Mouse (Mus musculus): ENCODE data around the gene Plekha6.

The Plekha6 gene

GRCm38 (mm10) chr1:133244668-133245067, 80.7 kb downstream of the Plekha6 start:
- DNase-seq (ENCODE audit: low spot score in 2 of 2), result no peak

DNA sequence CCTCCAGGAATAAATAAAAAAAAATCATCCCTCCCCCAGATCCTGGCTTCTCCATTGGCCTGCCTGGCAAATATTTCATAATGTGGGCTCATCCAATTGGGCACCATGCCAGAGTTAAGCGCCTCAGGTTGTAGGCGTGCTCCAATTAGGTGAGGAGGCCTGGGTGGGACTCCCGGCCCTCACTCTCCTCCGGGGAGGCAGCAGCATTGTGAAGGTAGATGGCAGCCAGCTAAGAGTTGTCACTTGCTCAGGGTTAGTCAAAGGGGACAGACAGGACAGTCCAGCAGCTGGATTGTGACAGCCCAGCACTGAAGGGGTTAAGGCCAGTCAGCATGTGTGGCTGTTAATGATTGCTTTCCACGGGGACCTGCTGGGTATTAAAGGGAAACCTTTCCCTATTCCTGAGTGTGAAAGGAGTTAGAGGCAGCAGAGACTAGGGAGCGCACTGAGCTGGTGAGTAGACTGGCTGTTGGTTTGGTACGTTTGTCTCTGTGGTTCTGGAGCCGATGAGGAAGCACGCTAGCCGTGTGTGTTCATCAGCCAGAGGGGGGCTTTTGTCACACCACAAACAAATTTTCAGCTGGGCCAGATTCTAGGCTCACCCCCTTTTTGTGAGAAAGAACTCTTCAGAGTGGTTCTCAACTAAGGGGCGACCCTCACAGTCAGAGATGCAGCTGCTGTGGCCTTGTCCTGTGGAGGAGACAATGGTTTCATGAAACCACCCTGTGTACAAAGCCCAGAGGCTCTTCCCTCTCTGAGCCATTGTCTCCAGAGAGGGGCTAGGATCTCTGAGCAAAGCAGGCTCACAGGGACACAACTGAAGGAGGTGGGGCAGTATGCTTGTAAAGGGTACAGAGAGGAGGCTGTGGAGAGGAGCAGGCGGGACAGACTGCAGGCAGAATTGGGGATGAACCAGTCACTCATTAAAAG, 81.9 kb downstream of the Plekha6 start:
- DNase-seq (ENCODE audit: low spot score in 2 of 2), result no peak

DNA sequence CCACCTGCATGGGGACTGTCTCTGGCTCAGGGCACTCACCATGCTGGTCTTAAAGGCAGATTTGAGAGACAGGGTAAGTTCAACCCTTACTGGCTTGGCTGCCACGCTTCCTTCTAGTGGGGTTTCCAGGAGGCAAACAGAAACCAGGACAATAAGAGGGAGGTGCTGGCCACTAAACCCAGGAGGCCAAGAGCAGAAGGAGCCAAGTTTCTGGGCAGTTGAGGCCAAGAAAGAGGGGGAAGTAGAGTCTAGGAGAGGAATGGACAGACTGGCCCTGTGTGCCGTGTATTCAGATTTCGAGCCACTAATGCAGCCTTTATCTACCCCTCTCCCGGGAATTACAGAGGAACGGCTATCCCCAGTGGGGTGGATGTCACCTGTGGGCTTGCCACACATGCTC, 83.2 kb downstream of the Plekha6 start:
- no peak for DNase-seq (ENCODE audit: low spot score in 2 of 2)

- DNase-seq (ENCODE audit: low spot score in 2 of 2), result no peak
Measured at GRCm38 (mm10) chr1:133250761-133251160, 86.8 kb downstream of the Plekha6 start.

DNA sequence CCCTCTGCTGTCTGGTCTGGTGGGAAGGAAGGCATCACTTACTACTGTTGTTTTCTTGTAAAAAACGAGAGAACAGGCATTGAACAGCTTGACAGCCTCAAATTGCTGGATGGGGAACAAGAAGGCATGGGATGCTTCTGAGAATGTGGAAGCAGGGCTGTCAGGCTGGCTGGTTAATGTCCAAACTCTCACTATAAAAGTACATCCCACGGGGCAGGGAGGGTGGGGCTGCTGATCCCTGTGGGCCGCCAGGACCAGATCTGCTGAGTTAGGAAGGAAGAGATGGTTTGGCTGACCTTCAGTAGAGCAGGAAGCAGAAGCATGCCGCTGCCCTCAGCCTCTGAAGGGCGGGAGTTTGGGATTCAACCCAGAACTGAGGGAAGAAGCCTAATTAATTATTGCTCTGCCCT, 87.6 kb downstream of the Plekha6 start:
- no peak for DNase-seq (ENCODE audit: low spot score in 2 of 2)

DNA sequence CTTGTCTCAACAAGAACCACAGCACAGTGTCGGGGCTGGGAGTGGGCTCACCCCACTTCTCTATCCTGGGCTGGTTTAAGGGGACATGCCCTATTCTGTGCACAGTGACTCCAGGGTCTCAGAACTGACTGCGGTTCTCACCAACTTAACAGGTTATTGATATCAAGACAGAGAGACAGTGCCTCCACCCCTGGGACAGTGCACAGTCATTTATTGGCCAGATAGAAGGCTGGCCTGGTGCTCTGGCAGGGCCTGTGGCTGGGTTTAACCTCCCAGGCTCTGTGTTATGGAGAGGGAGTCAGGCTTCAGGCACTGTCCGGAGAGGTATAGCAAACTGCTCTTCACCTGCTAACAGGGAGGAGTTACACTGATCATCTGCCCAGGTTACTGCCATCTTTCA, 88.2 kb downstream of the Plekha6 start:
- DNase-seq (ENCODE audit: low spot score in 2 of 2), result no peak

- DNase-seq (ENCODE audit: low spot score in 2 of 2), result no peak
Measured at GRCm38 (mm10) chr1:133252801-133253531, 89.0 kb downstream of the Plekha6 start.

GRCm38 (mm10) chr1:133253532-133253866, 89.5 kb downstream of the Plekha6 start:
- no peak for DNase-seq (ENCODE audit: low spot score in 2 of 2)

DNA sequence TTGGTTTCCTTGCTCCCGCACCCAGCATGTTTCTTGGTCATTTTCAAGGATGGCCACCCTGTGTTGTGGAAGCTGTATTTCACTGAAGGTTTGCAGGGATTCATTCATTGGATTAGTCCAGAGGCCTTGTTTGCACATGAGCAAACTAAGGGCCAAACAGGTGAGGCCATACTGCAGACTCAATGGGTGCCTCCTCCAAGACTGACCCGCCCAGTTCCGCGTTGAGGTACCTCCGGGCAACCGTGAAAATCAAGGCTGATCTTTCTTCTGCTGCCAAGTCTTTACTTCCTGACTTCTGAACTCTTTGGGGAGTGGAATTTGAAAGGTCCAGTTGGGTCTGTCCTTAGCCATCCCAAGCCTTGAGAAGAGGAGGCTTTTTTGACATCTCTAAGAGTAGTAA, 90.2 kb downstream of the Plekha6 start:
- no peak for DNase-seq (ENCODE audit: low spot score in 2 of 2)

GRCm38 (mm10) chr1:133254856-133255764, 91.1 kb downstream of the Plekha6 start:
- DNase-seq (ENCODE audit: low spot score in 2 of 2), result no peak

DNA sequence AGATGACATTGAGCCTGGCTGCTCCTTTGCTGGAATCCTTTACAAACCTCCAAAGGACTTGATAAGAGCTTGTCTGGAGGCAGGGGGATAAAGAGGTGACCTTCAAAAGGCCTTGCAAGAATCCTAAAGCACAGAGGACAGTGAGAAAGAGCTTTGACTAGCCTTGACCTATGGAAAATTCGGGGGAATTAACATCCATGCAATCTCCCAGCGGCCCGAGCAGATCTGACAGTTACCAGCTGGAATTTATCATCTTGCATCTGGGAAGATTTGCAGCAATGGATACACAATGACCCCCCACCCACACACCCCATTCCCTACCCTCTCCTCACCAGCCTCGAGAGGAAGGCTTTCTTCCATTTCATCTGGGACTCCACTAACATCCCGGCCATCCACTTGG, 91.8 kb downstream of the Plekha6 start:
- DNase-seq (ENCODE audit: low spot score in 2 of 2), result no peak

DNA sequence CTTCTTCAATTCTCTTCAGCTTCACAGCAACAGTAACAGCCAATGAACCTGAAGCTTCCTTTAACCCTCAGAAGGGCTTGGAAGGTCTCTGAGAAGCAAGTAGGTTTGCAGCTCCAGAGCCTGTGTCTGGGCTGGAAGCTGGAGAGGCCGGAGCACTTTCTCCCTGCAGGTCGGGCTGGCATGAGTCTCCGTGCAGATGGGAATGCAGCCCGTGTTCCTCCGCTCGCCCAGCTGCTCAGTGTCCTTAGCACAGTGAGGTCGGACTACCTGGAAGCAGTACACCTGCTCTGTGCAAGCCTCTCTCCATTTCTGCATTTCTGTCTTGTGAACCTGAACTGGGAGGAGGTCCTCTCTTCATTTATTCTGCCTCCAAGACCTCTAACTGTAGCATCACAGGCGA, 92.3 kb downstream of the Plekha6 start:
- no peak for DNase-seq (ENCODE audit: low spot score in 2 of 2)

DNA sequence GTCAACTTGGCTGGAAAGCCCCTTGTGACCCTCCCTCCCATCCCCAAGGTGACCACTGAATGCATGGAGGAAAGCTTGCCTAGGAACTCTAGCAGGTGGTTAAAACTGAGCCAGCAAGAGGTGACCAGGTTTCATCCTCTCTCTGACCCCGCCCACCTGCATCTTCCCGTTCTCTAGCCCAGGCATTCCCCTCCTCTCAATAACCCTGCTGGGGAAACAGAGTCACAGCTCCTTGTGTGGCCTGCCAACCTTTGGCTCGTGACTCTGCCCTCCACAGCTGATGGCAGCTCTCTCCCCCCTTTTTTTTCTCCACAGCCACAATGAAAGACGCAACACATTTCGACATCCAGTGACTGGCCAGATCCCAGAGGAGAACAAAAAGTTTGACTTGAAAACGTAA, 94.7 kb downstream of the Plekha6 start:
- DNase-seq (ENCODE audit: low spot score in 2 of 2), result no peak

DNA sequence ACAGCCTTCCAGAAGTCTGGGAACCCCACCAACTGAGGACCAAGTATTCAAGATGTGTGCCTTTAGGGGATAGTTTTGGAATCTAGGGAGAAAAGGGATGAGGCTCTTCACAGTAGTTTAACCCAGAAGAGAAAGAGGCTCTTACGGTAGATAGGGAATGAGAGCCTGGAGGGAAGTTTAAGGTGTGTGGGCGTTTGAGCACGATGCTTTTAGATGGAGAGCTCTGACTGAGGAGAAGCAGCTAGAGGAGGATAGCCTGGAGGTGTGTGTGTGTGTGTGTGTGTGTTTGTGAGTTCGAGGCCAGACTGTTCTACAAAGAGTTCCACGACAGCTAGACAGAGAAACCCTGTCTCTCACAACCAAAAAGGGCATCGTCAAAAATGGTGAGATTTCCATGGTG, 98.6 kb downstream of the Plekha6 start:
- no peak for DNase-seq (ENCODE audit: low spot score in 2 of 2)

DNA sequence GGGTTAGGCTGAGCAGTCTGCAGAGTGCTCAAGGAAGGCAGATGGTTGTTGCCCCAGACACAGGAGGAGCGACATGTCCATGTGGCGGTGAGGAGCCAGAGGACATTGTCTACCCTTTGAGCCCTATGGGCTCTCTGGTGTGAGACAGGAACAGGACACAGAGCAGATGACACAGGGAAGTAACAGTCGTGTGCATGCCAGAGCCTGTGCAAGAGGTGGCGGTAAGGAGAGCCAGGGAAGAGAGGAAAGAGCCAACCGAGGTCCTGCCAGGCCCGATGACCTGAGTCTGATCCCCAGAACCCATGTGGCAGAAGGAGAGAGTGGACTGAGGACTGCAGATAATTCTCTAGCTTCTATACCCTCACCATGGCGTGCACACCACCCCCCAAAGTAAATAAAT, 99.1 kb downstream of the Plekha6 start:
- DNase-seq (ENCODE audit: low spot score in 2 of 2), result no peak

DNA sequence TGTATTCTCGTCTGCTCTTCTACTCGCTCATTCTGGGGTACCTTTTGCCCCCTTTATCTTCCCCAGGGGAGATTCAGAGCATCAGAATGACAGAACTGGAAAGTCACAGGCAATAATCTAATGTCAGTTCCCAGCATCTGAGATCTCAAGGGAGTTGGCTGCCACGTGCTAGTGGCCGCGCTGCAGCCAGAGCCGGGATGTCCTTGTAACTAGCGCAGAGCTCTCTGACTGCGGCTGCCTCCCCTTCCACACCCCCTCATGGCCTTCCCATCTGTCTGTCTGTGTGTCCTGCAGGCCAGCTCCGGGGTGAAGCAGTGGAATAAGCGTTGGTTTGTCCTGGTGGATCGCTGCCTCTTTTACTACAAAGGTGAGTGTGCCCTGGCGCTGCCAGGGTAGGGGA, 100.4 kb downstream of the Plekha6 start:
- no peak for DNase-seq (ENCODE audit: low spot score in 2 of 2)

DNA sequence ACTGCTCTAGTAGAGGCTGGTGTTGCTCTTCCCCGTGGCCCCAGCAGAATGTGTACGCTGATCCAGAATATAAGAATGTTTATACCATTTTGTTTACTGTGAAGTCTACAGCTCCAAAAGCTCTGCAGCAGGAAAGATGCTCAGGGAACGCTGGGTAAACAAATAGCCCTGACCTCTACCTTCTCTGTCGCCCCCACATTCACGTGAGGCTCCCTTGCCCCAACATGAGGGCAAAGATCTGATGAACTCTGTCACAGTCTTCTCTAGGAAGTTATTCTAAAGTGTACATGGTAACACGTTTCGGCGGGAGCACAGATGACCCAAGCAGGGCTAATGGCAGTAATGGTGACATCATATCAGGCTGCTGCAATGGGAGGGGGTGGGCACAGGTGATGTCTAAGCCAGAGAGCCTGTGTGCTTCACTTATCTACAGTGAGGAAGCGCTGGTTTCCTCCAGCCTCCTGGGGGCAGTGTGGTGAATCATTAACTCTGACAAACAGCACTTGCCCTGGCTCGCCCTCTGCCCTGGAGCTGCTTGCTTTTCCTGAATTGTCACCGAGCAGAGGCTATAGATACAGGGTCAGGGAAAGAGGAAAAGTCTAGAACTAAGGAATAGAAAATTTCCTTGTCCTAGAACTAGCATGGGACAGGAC, 101.2 kb downstream of the Plekha6 start:
- DNase-seq (ENCODE audit: low spot score in 2 of 2), result no peak

DNA sequence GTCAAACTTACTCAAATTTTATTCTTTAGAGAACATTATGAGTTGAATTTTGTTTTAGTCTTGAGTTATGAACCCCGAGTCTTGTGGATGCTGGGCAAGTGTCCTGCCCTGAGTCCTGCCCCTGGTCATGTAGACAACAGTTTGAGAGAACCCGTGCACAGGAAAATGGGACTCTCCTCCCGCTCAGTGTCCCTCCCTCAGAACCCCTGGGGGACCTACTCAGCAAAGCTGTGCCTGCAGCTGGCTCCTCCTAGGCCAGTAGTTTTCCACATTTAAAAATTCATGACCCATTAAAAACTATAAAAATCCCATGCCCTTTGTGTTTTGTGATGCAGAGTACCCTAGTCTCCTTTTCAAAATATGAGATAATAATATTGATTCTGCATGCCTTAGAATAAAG, 103.1 kb downstream of the Plekha6 start:
- DNase-seq (ENCODE audit: low spot score in 2 of 2), result no peak

DNA sequence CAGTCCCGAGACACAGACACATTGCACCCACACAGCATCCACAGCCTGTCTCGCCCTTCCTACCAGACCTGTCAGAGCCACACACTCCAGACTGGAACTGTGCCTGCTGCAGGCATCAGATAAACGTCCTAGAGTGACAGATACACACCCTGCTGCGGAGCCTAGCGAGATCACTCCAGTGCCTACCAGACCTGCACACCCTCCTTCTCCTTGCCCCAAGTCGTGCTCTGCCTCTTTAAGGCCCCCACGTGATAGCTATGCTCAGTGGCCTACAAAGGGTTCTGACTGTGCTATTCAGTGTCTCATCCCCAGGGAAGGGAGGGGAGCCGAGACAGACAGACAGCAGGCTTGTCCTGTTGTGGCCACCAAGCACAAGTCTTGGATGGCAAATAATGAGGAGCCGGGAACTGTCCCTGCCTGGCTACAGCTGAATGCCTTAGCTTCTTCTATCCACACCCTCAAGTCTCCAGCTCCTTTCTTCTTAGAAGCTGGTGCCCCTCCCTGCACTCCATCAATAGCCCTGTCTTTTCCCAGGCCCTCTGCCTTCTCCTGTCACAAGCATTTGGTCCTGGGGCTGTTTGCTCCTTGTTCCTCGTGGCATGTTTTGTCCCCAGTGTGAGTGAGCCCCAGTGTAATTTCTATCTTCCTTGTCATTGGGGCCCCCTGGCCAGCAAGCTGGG, 103.9 kb downstream of the Plekha6 start:
- DNase-seq (ENCODE audit: low spot score in 2 of 2), result no peak

- DNase-seq (ENCODE audit: low spot score in 2 of 2), result no peak
Measured at GRCm38 (mm10) chr1:133268503-133268902, 104.5 kb downstream of the Plekha6 start.

DNA sequence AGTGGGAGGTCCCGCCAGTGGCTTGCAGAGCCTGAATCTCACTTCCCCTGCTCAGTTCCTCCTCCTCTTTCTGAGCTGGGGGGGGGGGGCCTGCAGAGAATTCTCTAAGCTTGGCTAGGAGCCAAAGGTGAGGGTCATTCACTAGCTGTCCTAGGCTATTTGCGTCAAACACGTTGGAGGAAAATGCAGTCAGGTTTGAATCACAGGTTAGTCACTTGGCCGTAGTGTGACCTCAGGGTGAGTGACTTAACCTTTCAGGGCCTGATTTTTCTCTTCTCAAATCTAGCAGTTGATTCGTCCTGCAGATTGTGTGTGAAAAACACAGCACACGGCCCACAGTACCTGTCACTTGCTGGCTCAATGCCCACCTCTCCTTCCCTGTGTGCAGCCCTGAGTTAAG, 106.3 kb downstream of the Plekha6 start:
- DNase-seq (ENCODE audit: low spot score in 2 of 2), result no peak
